Mouse (Mus musculus): ENCODE measurements around the gene S1pr1.

S1pr1 gene

DNA sequence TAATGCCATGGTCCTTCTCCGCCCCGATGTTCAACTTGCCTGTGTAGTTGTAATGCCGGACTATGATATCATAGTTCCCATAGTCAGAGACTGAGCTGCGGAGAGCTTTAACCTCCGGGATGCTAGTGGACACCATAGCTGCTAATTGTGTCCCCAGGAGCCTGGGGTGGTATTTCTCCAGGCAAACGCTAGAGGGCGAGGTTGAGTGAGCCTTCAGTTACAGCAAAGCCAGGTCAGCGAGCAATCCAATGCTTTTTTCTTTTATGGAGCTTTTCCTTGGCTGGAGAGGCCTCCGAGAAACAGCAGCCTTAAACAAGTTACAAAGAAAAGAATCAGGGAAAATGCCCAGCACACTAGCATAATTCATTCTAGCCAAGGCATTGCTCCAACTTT, 2.1 kb downstream of the S1pr1 start:
- peak; percentile 68 for DNase-seq (ENCODE audit: extremely low spot score, low read depth, low spot score)

DNA sequence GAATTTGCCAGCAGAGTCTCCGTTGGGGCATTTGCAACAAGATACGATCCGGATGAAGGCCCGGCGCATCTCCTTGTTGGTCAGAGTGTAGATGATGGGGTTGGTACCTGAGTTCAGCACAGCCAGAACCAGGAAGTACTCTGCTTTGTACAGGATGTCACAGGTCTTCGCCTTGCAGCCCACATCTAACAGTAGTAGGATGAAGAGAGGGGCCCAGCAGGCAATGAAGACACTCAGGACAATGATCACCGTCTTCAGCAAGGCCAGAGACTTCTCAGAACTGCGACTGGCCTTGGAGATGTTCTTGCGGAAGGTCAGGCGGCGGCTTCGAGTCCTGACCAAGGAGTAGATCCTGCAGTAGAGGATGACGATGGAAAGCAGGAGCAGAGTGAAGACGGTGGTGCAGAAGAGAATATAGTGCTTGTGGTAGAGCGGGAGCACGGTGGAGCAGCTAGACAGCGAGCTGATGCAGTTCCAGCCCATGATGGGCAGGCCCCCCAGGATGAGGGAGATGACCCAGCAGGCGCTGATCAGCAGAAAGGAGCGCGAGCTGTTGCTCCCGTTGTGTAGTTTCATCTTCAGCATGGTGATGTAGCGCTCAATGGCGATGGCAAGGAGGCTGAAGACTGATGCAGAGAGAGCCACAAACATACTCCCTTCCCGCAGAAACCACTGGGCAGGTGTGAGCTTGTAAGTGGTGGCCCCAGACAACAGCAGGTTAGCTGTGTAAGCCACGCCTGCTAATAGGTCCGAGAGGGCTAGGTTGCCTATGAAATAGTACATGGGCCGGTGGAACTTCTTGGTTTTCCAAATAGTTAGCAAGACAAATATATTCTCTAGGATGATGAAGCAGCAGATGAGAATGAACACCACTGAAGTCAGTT, 2.7 kb downstream of the S1pr1 start:
- DNase-seq (ENCODE audit: extremely low spot score, low read depth, low spot score), result no peak

DNA sequence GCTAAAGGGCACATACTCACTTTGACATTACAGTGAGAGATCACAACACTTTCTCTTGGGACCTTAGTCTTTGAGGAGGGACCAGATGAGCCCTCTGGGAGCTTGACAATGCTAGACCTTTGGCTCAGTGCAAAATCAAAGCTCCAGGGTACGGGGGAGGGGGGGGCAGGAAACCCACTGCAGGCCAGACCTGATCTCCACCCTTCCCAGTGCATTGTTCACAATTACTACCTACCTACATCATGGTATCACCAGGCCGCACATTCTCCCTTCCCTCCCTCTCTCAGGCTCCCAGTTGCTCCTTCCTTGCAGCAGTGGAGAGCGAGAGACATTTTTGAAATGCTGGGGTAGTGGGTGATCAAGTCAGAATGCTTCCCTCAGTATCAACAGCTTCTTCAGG, 3.5 kb downstream of the S1pr1 start:
- no peak for DNase-seq (ENCODE audit: extremely low spot score, low read depth, low spot score)

DNA sequence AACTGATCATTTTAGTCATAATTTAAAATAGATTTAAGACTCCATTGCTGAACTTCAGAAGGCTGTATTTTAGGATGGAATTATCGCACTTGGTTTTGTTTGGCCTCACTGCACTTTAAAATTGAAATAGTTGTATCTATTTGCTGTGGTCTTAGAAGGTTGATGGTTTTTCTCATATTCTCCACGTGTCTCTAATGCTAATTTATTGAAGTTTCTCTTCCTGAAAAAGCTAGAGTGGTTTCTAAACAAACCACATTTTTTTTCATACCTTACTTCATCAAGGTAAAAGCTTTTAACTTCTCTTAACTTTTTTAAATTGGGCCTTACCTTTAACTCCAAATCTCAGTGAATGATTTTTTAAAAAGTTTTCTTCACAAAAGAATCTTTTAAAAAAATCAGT, 4.8 kb downstream of the S1pr1 start:
- no peak for DNase-seq (ENCODE audit: extremely low spot score, low read depth, low spot score)

DNA sequence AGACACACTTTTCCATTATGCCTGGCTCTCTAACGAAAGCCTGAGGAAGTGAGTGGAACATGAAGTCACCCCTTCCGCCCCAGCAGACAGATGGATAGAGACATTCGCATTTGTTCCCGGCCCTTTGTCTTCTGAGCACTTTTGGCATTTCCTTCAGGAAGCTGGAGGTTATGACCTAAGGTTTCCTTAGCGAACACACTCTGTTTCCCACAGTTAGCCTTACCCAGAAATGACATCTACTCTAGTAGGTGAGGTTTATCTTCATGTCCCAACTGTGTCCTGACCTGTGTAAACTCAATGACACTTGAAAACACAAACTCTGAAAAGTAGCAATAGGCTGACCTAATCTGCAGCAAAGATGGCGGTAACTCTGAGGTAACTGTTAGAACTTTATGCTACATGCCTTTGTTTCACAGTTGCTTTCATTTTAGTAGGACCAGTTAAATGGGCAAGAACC, 5.7 kb downstream of the S1pr1 start:
- DNase-seq (ENCODE audit: extremely low spot score, low read depth, low spot score), result no peak

DNA sequence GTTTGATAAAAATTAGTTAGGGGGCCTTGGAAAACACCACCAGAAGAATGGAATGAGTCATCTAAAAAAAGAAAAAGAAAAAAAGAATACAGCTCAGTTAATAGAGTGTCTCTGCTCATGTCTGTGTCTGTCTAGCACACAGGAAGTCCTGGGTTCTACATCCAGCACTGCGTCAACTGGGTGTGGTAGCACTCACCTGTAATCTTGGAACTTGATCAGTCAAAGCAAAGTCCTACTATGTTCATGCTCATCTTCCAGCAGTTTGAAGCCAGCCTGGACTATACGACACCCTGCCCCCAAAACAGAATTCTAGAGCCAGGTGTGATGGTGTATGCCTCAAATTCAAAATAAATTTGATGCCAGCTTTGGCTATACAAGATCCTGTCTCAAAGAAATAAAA, 8.1 kb downstream of the S1pr1 start:
- no peak for DNase-seq (ENCODE audit: extremely low spot score, low read depth, low spot score)

DNA sequence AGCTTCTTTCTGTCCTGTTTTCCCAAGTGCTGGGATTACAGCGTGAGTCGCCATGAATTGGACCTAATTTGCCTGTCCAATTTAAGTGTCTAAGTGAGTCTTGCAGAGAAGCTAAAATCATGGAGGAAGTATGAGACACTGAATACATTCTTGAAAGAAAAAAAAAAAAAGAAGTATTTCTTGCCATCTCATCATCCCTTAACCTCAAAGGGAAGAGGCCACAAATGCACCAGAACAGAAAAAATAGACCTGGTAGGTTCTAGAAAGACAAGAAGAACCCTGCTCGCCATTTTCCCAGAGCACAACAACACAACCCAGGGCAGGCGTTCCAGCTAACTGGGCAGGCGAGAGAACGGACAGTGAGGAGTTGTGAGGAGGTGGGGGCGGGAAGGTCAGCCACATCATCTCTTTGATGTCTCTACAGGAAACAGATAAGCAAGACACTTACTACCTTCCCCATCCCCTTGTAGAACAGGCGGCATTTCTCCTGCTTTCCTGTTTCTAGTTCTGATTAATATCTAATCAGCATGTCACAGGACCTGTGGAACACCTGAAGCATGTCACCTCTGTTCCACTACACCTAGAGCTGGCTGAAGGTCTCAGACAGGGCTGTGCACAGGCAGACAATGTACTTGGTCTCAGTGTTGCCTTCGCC, 10.5 kb downstream of the S1pr1 start:
- no peak for DNase-seq (ENCODE audit: extremely low spot score, low read depth, low spot score)

DNA sequence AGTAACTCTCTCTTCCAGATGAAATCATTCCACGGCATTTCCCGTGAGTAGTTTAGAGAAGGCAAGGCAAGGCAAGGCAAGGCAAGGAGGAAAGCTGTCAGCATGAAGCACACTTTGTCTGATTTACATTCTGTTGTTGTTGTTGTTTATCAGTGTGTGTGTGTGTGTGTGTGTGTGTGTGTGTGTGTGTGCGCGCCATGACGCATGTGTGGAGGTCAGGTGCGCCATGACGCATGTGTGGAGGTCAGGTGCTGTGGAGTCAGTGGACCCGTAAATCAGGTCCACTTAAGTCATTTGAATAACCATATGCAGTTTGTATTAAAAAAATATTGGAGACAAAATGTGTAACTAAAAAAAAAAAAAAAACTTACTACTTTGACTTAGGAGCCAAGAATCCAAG, 11.2 kb downstream of the S1pr1 start:
- no peak for DNase-seq (ENCODE audit: extremely low spot score, low read depth, low spot score)

DNA sequence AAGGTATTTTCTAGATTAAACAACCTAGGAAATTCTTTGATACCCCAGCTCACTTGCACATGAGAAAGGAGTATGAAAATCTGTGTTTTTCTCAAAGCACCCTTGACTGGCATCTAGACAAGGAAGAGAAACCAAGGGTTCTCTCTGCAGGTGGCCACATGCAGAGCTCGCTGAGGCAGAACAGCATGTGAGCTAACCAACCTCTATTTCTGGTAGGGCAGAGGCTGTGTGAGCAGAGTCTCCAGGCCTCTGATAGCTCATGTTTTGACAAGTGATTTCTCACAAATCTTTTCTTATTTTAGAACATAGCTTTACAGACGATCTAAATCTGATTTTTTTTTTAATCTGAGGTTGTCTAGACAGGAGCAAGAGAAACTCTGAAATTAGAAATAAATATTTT, 12.8 kb downstream of the S1pr1 start:
- DNase-seq (ENCODE audit: extremely low spot score, low read depth, low spot score), result no peak

DNA sequence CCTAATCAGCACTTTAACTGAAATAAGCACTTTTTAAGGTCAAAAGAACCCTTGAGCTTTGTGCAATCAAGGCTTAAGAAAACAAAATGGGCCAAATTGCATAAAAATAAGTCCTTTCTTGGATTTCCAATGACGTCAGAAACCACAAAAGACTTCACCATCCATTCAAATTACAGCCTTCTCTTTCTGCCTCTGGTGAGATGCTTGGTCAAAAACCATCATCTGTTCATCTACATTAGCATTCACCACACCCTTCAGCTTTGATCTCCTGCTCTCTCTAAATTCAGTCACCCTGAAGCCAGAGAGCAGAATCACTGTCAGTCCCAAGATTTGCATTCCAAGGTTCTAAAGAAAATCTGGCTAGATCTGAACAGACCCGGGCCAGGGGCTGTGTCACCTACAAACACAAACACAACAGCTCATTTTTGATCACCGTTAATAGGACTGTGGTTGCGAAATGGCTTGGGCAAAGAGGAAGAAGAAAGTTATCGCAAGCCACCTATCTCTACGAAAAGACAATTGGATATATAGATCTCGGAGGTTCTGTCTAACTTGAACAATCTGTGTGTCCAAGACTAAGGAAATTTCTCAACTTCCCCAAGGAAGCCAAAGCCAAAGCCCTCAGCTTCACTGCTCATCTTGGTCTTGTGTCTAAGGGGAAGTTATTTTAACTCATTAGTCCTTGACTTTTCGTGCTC, 19.5 kb downstream of the S1pr1 start:
- DNase-seq (ENCODE audit: extremely low spot score, low read depth, low spot score), result no peak

DNA sequence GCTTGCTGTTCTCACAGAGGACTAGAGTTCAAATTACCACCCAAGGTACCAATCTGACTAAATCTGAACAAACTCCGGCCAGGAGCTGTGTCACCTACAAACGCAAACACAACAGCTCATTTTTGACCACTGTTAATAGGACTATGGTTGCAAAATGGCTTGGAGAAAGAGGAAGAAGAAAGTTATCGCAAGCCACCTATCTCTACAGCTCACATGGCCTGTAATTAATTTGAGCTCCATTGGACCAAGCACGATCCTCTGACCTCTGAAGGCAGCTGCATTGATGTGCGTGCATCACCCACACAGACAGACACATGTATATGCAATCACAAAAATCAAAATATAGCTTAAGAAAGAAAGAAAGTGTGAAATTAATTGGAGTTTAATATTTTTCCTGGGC, 20.7 kb downstream of the S1pr1 start:
- no peak for DNase-seq (ENCODE audit: extremely low spot score, low read depth, low spot score)

DNA sequence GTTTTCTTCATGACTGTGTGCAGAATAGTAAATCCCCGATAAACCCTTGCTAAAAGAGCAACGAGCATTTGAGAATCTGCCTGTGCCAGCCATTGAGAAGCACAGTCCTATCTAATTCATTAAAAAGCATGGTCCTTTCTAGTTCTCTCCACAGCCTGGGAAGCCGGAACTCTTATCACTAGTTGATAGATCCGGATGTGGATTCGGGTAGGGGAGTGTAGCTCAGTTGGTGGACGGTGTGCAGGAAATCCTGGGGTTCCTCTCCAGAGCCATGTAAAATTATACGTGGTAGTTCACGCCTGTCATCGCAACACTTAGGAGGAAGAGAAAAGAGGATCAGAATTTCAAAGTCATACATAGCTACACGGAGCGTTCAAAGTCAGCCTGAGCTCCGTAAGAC, 21.5 kb downstream of the S1pr1 start:
- DNase-seq (ENCODE audit: extremely low spot score, low read depth, low spot score), result no peak

DNA sequence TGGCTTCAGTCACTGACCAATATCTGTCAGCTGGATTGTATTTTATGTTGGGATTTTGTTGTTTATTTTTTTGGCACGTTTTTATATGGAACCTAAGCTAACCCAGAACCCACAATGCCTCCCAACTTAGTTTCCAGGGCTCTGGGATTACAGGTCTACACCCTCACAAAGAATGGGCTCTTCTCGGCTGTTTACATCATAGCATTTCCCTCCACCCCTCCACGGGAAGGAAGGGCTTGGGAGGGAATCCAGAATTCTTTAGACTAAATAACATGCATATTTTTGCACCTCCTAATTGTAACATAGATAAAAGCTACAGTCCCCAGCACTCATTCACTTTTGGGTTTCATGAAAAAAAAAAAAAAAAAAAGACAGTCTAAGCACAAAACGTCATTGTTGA, 22.0 kb downstream of the S1pr1 start:
- DNase-seq (ENCODE audit: extremely low spot score, low read depth, low spot score), result no peak

DNA sequence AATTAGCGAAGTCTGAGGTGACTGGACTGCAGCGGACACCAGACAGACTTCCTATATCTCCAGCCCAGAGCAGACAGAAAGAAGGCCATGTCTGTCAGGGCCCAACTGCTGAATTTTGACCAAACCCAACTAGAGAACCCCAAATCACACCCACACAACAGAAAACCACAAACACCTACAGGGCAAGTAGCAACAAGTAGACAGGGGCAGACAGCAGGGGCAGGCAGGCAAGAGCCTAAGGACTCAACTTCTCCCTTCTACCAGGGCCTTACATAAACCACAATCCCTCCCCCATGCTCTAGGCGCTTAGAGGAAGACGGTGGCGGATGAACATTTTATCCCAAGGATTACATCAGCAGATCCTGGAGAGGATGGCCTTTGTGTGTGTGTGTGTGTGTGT, 22.5 kb downstream of the S1pr1 start:
- no peak for DNase-seq (ENCODE audit: extremely low spot score, low read depth, low spot score)

DNA sequence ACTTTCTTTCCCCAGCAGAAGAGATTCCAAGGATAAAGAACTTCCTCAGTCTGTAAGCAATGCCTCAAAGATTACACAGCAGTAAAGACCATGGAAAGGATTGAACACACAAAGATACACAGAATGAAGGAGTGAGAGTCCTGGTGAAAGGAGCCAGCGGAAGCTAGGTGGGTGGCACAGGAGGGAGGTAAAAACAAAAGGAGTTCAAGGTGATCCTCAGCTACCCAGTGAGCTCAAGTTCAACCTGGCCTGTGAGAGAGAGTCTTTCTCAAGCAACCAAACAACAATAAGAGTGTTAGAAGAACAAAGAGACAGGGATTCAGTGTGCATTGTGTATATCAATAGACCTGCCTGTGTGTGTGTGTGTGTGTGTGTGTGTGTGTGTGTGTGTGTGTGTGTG, 25.0 kb downstream of the S1pr1 start:
- no peak for DNase-seq (ENCODE audit: extremely low spot score, low read depth, low spot score)

DNA sequence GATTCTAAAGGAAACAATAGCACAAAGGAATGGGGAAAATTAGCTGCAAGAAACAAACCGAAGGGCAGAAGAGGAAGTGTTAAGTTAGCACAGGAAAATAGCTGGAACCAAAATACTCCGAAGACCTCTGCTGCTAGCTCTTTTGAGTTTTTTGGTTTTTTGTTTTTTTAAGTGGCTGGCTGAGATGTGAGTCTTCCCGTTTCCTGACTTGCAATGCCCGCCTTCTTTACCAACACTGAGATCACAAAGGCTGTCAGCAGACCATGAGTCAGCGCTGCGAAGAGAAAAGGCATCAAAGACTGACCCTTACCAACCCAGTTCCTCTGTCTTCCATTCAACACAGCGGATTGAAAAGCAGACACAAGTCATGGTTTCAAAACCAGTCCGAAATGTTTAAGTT, 25.5 kb downstream of the S1pr1 start:
- no peak for DNase-seq (ENCODE audit: extremely low spot score, low read depth, low spot score)

DNA sequence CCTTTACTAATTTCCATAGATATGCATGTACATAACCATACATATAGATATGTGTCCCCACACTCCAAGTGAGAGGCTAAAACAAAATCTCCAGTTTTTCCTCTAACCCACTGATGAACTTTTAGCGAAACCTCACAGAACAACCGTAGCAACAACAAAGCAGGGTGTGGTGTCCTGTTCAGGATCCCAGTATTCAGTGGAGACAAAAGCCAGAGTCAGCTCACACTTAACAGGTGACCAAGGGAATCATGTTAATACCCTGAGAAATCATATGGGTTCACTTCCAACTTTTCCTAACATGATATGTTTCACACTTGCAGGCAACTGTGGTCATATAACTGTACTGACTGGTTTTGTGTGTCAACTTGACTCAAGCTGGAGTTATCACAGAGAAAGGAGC, 27.1 kb downstream of the S1pr1 start:
- DNase-seq (ENCODE audit: extremely low spot score, low read depth, low spot score), result no peak

DNA sequence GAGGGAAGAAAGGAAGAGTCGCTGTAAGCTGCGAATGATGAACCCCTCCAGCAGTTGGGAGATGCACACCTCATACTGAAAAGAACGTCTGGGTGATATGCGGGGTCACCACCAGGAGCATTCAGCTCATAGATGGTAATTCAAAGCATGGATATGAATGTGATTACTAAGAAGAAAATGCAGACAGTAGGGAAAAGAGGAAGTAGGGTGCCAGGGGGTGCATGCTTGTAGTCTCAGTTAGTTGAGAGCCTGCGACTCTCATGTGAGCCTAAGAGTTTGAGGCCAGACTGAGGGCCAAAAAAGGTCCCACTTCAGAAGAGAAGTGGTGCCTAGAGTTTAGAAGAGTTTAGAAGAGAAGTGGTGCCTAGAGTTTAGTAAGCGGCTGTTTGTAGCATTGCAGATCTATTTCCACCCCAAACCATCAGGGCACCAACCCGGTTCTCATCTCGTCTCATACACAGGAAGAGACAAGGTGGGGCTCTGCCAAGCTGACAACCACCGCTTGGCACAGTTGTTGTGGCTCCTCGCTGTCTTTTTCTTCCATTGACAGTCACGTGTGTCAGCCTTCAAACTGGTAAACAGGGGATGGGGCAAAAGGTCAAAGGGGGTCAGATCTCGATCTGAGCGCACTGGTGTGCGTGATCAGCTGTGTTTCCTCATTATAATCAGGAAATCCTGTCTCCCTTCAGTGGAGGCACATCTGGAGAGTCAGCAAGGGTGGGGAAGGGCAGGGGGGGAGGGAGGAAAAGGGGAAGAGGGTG, 32.4 kb downstream of the S1pr1 start:
- DNase-seq (ENCODE audit: extremely low spot score, low read depth, low spot score), result no peak

DNA sequence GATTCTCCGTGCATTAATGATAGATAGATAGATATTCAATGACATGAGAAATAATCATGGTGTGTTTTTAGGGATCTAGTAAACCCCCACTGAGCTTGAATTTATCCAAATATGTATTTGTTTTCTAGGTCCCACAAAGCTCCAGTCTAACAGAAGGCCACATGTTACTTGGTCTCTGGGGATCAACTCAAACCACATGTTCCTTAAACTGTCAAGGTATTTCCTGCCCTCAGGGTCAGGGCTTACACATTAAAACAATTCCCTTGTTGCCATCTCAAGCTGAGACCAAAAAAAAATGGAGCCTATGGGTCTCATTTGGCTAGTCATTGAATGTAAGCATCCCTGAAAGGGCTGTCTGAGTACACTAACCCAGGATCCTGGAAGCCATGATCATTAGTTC, 33.7 kb downstream of the S1pr1 start:
- no peak for DNase-seq (ENCODE audit: extremely low spot score, low read depth, low spot score)

DNA sequence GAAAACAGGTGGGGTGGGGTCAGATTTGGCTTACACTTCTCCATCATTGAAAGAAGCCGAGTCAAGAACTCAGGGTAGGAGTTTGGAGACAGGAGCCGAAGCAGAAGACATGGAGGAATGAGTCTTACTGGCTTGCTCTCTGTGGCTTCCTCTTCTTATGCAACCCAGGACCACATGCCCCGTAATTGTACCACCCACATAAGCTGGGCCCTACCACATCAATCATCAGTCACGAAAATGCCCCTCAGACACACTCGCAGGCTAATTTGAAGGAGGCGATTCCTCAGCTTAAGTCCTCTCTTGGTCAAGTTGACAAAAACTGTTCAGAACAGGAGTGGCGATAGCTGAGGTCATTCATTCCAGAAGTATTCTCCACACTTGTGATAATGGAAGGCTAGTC, 35.9 kb downstream of the S1pr1 start:
- DNase-seq (ENCODE audit: extremely low spot score, low read depth, low spot score), result no peak
